Mouse (Mus musculus): Measurements from ENCODE around the gene Olfr615. TPM values are rescaled to one million over a fixed set of nuclear protein-coding genes. Genes with fewer than 3 reads are reported as not detected.

Gene Olfr615
- total and polyA plus RNA-seq, 3 experiments = not detected

DNA sequence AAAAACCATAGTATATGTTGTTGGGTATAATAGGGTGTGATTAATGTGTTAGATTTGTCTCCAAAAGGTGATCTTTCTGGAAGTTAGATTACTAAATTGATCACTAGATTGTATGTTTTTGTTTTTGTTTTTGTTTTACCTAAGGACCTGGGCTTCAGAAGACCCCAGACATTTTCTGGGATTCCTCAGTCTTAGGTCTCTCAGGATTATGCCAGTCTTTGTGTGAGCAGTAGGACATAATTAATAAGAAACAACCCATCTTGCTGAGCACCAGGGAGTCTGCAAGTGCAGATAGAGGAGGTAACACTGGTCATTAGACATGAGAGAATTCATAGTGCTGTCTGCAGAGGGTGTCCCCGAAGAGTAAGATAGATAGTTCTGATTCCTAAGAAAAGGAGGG, 16.9 kb downstream of the Olfr615 start, which contains the start of gene Olfr617:
Gene Olfr617 (plus strand): TSS at position 301 of the 400 bp plus-strand sequence.
- Histone ChIP-seq H3K9ac (ENCODE audit: insufficient read depth, low read depth) (no peak within 1 kb of the TSS), H3K4me1 (ENCODE audit: control insufficient read depth in 1 of 2, insufficient read depth in 2 of 2) (no peaks in the 10 kb centered on the region), H3K79me2 (replicated peaks; ENCODE audit: control insufficient read depth, extremely low read depth, insufficient read depth, poor library complexity, severe bottlenecking) (no peaks in the 10 kb centered on the region), H3K9me3 (replicated peaks; ENCODE audit: low read length) (no peaks in the 10 kb centered on the region), H3K36me3 (replicated peaks in 1 of 2; ENCODE audit: control insufficient read depth in 1 of 2, insufficient read depth in 1 of 2, low read length in 1 of 2) (no peaks in the 10 kb centered on the region), H3K27me3 (replicated peaks) (no peaks in the 10 kb centered on the region), H3K27ac (ENCODE audit: insufficient read depth, low read depth) (no peak within 1 kb of the TSS), H3K4me3 (replicated peaks in 1 of 3; ENCODE audit: low read depth in 2 of 3, low read length in 2 of 3, poor library complexity in 1 of 3) (no peak within 1 kb of the TSS), H3K4me2 (ENCODE audit: insufficient read depth, low read depth, poor library complexity, severe bottlenecking) (no peak within 1 kb of the TSS)
- no peak for DNase-seq (ENCODE audit: extremely low read depth)
- in situ Hi-C loops (cut with MboI; ENCODE audit: low pct_ligation_motif_present, low pct_unique_long_range_greater_than_20kb, low sequenced_read_pairs) (no loop called here), dilution Hi-C loops (cut with MboI; ENCODE audit: extremely low pct_ligation_motif_present, extremely low pct_unique_long_range_greater_than_20kb, low sequenced_read_pairs) (no loop called here)
- no peak for TF ChIP-seq MXI1 (IDR thresholded peaks at IDR 0.05; ENCODE audit: low read depth, low read length)
- no peak for TF ChIP-seq ETS1 (conservative IDR thresholded peaks at IDR 0.05; ENCODE audit: low read depth, low read length)

- TF ChIP-seq MYC (IDR thresholded peaks at IDR 0.05; ENCODE audit: low read depth, low read length) (no peak), ETS1 (conservative IDR thresholded peaks at IDR 0.05; ENCODE audit: low read depth, low read length) (no peak), MAFK (IDR thresholded peaks at IDR 0.05; ENCODE audit: insufficient replicate concordance, low read length) (no peak), ELF1 (IDR thresholded peaks at IDR 0.05; ENCODE audit: low read depth, low read length) (no peak), PAX5 (IDR thresholded peaks at IDR 0.05; ENCODE audit: low read length) (no peak), MAZ (IDR thresholded peaks at IDR 0.05; ENCODE audit: low read depth, low read length) (no peak), RAD21 (IDR thresholded peaks at IDR 0.05; ENCODE audit: low read depth, low read length) (no peak), KAT2A (IDR thresholded peaks at IDR 0.05; ENCODE audit: insufficient replicate concordance, low read length) (no peak), NELFE (IDR thresholded peaks at IDR 0.05; ENCODE audit: low read depth, low read length) (no peak), RCOR1 (conservative IDR thresholded peaks at IDR 0.05; ENCODE audit: low read depth, low read length) (no peak), NRF1 (IDR thresholded peaks at IDR 0.05; ENCODE audit: low read depth, low read length) (no peak), MAX (IDR thresholded peaks at IDR 0.05; ENCODE audit: low read length) (no peak), ZC3H11A (IDR thresholded peaks at IDR 0.05; ENCODE audit: low read depth, low read length) (no peak), CHD1 (IDR thresholded peaks at IDR 0.05; ENCODE audit: low read depth, low read length) (no peak), ZNF384 (IDR thresholded peaks at IDR 0.05; ENCODE audit: low read depth, low read length) (no peak)
- in situ Hi-C loops (cut with MboI; ENCODE audit: low pct_ligation_motif_present, low pct_unique_long_range_greater_than_20kb, low sequenced_read_pairs) (no loop called here), dilution Hi-C loops (cut with MboI; ENCODE audit: extremely low pct_ligation_motif_present, extremely low pct_unique_long_range_greater_than_20kb, low sequenced_read_pairs) (no loop called here)
- no peak within 1 kb of the TSS for H3K27ac ChIP-seq (ENCODE audit: insufficient read depth, low read depth)
- H3K4me1 ChIP-seq (ENCODE audit: control insufficient read depth in 1 of 2, insufficient read depth in 2 of 2) = no peaks in the 10 kb centered on the region
- no peak within 1 kb of the TSS for H3K9ac ChIP-seq (ENCODE audit: insufficient read depth, low read depth)
- H3K4me2 ChIP-seq (ENCODE audit: insufficient read depth, low read depth, poor library complexity, severe bottlenecking) = no peak within 1 kb of the TSS
- H3K27me3 ChIP-seq (replicated peaks) = no peaks in the 10 kb centered on the region
- no peak for DNase-seq (ENCODE audit: extremely low read depth)
- H3K79me2 ChIP-seq (replicated peaks; ENCODE audit: control insufficient read depth, extremely low read depth, insufficient read depth, poor library complexity, severe bottlenecking) = no peaks in the 10 kb centered on the region
- H3K4me3 ChIP-seq (replicated peaks in 1 of 3; ENCODE audit: low read depth in 2 of 3, low read length in 2 of 3, poor library complexity in 1 of 3) = no peak within 1 kb of the TSS
- no peaks in the 10 kb centered on the region for H3K9me3 ChIP-seq (replicated peaks; ENCODE audit: low read length)
- no peaks in the 10 kb centered on the region for H3K36me3 ChIP-seq (replicated peaks in 1 of 2; ENCODE audit: control insufficient read depth in 1 of 2, insufficient read depth in 1 of 2, low read length in 1 of 2)
Observed at GRCm38 (mm10) chr7:103589803-103590202, 33.9 kb downstream of the Olfr615 start, which contains the start of gene Olfr618. Olfr618 (plus strand) TSS chr7:103590103.
